Mouse (Mus musculus): ENCODE data around the gene Isx.

DNA sequence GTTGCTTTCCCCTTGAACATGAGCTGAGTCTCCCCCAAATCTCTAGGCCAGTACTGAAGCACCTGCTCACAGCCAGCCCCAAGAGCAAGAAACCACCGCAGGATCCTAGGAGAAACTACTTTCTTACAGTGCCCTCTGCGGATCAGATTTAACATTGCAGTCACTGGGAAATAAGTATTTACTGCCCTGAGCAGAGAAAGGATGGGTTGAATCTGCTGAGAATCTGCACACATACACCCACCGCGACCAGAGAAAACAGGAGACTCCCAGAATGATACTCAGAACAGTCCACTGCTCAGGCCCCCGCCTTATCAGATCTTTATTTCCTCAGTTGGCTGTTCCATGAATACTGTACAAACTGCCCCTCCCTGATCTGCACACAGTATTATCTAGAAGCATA lies 19.5 kb upstream of the Isx start:
- TF ChIP-seq CTCF (IDR thresholded peaks at IDR 0.05; ENCODE audit: low read depth): peak; percentile 22
- no peak for TF ChIP-seq EP300 (IDR thresholded peaks at IDR 0.05; ENCODE audit: low read depth)

Data from liver, postnatal 0 days (tissue).